Mouse (Mus musculus): ENCODE data around the gene Ovol3. TPM values are rescaled to one million over a fixed set of nuclear protein-coding genes. Genes with fewer than 3 reads are reported as not detected.

The Ovol3 gene
- total and polyA plus RNA-seq, 2 experiments, result 0.94 TPM; not detected in 1

DNA sequence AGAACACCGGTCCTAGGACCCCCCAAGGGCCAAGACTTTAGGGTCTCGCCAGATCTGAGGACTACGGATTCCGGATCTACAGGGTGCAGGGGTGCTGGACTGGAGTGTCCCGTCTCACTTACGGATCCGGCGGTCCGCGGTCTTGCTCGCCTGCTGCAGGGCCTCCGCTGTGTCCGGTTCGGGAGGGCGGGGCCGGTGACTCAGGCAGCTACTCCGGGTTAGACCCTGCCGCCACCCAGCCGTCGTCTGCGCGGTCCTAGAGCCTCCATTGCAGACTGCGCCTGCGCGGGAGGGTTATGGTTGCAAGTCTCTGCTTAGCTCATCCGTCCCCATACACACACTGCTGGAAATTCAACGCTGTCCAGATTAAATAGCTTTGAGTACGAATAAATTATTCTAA, 40.6 kb downstream of the Ovol3 start:
- under 1% methylated on average over 28 of the region's 28 CpGs for WGBS
- peak; percentile 80 for DNase-seq (ENCODE audit: extremely low read depth, low read depth, low spot score)
- Histone ChIP-seq H3K4me1 (ENCODE audit: control insufficient read depth, insufficient read depth, low read length) (peaks cover 3% of the 10 kb centered on the region; the same call in 1 of the 2 replicates), H3K9ac (ENCODE audit: low read depth, low read length) (peak overlapping the region; percentile 79), H3K36me3 (ENCODE audit: control insufficient read depth, insufficient read depth, low read length) (peaks cover 11% of the 10 kb centered on the region), H3K27ac (replicated peaks; ENCODE audit: insufficient read depth, low read depth, low read length) (peak overlapping the region; percentile 66), H3K79me2 (ENCODE audit: control insufficient read depth, insufficient read depth, low read length) (no peaks in the 10 kb centered on the region; the same call in 1 of the 2 replicates), H3K4me3 (ENCODE audit: insufficient read depth, low read depth, low read length) (peak overlapping the region; percentile 78), H3K27me3 (ENCODE audit: control insufficient read depth, insufficient read depth, low read length) (no peaks in the 10 kb centered on the region)
- TF ChIP-seq CTCF (IDR thresholded peaks at IDR 0.05; ENCODE audit: low read depth, low read length), result no peak
- 0 out of 2 replicates have a peak, but pooled peaks have one; percentile 63 for TF ChIP-seq POLR2A (IDR thresholded peaks at IDR 0.05; ENCODE audit: extremely low read depth, insufficient read depth, low read length)

DNA sequence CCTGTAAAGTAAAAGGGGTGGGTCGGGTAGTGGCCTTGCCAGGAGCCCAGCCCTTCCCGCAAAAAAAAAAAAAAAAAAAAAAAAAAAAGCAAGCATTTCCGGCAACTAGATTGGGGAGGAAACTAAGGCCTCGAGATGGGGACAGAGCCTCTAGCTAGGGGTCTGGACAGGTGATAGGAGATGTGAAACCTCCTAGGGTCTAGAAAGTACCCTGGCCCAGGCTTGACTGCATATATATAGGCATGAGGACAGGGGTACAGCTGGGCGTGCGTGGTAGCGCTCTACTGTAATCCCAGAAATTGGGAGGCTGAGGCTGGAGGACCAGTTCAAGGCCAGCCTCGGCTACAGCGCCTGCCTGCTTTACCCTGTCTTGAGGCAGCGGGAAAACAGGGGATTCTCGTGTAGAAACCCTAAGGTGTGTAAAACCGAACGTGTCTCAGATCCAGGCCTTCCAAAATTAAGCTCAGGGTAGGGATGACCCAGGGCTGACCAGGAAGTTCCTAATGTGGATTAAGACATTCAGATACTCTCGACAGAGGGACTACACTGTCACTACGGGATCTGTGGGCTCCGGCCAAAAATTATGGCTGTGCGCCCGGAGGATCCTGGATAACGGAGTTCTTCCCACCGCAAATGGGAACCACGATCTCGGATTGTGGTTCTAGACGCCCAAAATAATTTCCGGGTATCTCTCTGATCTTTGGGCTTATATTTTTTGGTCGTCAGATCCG, 41.3 kb downstream of the Ovol3 start:
- under 1% methylated on average over 25 of the region's 26 CpGs for WGBS
- H3K4me3 ChIP-seq (ENCODE audit: insufficient read depth, low read depth, low read length), result peak overlapping the region; percentile 78
- H3K79me2 ChIP-seq (ENCODE audit: control insufficient read depth, insufficient read depth, low read length), result no peaks in the 10 kb centered on the region; the same call in 1 of the 2 replicates
- peaks cover 11% of the 10 kb centered on the region for H3K36me3 ChIP-seq (ENCODE audit: control insufficient read depth, insufficient read depth, low read length)
- DNase-seq (ENCODE audit: extremely low read depth, low read depth, low spot score), result peak; percentile 57
- H3K27ac ChIP-seq (replicated peaks; ENCODE audit: insufficient read depth, low read depth, low read length), result peak overlapping the region; percentile 66
- no peak for TF ChIP-seq CTCF (IDR thresholded peaks at IDR 0.05; ENCODE audit: low read depth, low read length)
- no peak for TF ChIP-seq POLR2A (IDR thresholded peaks at IDR 0.05; ENCODE audit: extremely low read depth, insufficient read depth, low read length)
- peaks cover 3% of the 10 kb centered on the region; the same call in 1 of the 2 replicates for H3K4me1 ChIP-seq (ENCODE audit: control insufficient read depth, insufficient read depth, low read length)
- peak overlapping the region; percentile 79 for H3K9ac ChIP-seq (ENCODE audit: low read depth, low read length)
- no peaks in the 10 kb centered on the region for H3K27me3 ChIP-seq (ENCODE audit: control insufficient read depth, insufficient read depth, low read length)

DNA sequence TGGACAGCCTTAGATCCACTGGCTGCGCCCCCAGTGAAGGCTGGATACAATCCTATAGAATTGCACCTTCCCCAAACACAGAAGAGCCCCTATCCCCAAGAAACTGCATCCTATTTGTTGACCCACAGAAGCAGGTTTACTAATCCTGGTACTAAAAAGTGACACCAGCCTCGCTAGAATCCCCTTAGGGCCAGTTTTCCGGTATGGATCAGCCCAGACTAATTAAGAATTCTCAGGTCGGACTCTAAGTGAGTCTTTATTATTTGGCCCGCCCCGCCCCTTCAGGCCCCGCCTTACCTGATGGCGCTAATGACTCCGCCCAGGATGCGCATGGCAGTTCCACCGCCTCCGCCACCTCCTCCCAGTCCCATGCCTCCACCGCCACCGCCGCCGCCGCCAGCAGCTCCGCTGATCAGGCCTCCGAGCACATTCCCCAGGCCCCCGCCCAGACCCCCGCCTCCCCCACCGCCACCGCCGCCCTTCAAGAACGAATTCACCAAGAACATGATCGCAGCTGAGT, 41.9 kb downstream of the Ovol3 start:
- no peak for TF ChIP-seq POLR2A (IDR thresholded peaks at IDR 0.05; ENCODE audit: extremely low read depth, insufficient read depth, low read length)
- no peak for TF ChIP-seq CTCF (IDR thresholded peaks at IDR 0.05; ENCODE audit: low read depth, low read length)
- Histone ChIP-seq H3K9ac (ENCODE audit: low read depth, low read length) (no peak overlapping the region; the same call in 1 of the 2 replicates), H3K79me2 (ENCODE audit: control insufficient read depth, insufficient read depth, low read length) (no peaks in the 10 kb centered on the region; the same call in 1 of the 2 replicates), H3K27me3 (ENCODE audit: control insufficient read depth, insufficient read depth, low read length) (no peaks in the 10 kb centered on the region), H3K4me1 (ENCODE audit: control insufficient read depth, insufficient read depth, low read length) (peaks cover 3% of the 10 kb centered on the region; the same call in 1 of the 2 replicates), H3K36me3 (ENCODE audit: control insufficient read depth, insufficient read depth, low read length) (peaks cover 15% of the 10 kb centered on the region), H3K4me3 (ENCODE audit: insufficient read depth, low read depth, low read length) (peak overlapping the region; percentile 78), H3K27ac (replicated peaks; ENCODE audit: insufficient read depth, low read depth, low read length) (no peak overlapping the region)
- DNase-seq (ENCODE audit: extremely low read depth, low read depth, low spot score), result peak; percentile 54
- WGBS, result 4% methylated on average over 26 of the region's 26 CpGs

DNA sequence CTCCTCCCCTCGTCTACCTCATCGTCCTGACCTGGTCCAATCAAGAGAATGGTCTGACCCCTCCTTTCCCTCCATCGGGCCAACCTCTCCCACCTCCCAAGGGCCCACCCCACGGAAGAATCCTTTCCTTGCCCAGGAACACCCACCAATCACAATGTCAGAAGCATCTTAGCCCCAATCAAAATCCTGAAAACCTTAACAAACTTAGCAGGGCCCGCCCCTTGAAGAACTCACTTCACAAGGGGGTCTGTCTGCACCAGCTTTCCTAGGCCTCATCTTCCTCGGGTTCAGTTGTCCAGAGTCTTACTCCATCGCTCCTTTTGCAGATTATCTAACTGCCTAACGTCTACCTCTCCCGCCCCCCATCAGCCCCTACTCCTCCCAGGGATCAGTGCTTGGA, 42.5 kb downstream of the Ovol3 start:
- 71% methylated on average over 9 of the region's 9 CpGs for WGBS
- Histone ChIP-seq H3K4me3 (ENCODE audit: insufficient read depth, low read depth, low read length) (no peak overlapping the region), H3K27ac (replicated peaks; ENCODE audit: insufficient read depth, low read depth, low read length) (no peak overlapping the region), H3K9ac (ENCODE audit: low read depth, low read length) (no peak overlapping the region), H3K79me2 (ENCODE audit: control insufficient read depth, insufficient read depth, low read length) (no peaks in the 10 kb centered on the region; the same call in 1 of the 2 replicates), H3K36me3 (ENCODE audit: control insufficient read depth, insufficient read depth, low read length) (peaks cover 15% of the 10 kb centered on the region), H3K27me3 (ENCODE audit: control insufficient read depth, insufficient read depth, low read length) (no peaks in the 10 kb centered on the region), H3K4me1 (ENCODE audit: control insufficient read depth, insufficient read depth, low read length) (peaks cover 3% of the 10 kb centered on the region; the same call in 1 of the 2 replicates)
- no peak for DNase-seq (ENCODE audit: extremely low read depth, low read depth, low spot score)
- no peak for TF ChIP-seq CTCF (IDR thresholded peaks at IDR 0.05; ENCODE audit: low read depth, low read length)
- TF ChIP-seq POLR2A (IDR thresholded peaks at IDR 0.05; ENCODE audit: extremely low read depth, insufficient read depth, low read length), result no peak

DNA sequence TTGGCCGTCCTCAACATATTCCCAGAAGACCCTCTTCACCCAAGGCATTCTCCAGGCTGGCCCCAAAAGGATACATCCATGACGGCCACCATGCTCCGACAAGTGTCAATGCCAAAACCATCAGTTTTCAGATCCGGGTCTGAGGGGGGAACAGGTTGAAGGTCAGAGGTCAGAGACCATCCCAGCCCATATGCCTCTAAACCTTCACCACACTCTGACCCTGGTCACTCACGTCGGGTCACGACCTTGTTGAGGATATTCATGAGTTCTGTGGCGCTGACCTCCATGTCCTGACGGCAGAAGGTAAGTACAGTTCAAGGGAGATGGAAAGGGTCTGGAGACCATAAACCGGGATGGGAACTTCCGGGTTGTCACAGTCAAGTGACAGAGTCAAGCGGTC, 43.4 kb downstream of the Ovol3 start:
- no peak for DNase-seq (ENCODE audit: extremely low read depth, low read depth, low spot score)
- no peaks in the 10 kb centered on the region; the same call in 1 of the 2 replicates for H3K79me2 ChIP-seq (ENCODE audit: control insufficient read depth, insufficient read depth, low read length)
- no peak overlapping the region for H3K27ac ChIP-seq (replicated peaks; ENCODE audit: insufficient read depth, low read depth, low read length)
- TF ChIP-seq POLR2A (IDR thresholded peaks at IDR 0.05; ENCODE audit: extremely low read depth, insufficient read depth, low read length), result no peak
- TF ChIP-seq CTCF (IDR thresholded peaks at IDR 0.05; ENCODE audit: low read depth, low read length), result no peak
- H3K4me3 ChIP-seq (ENCODE audit: insufficient read depth, low read depth, low read length), result no peak overlapping the region
- peaks cover 22% of the 10 kb centered on the region for H3K36me3 ChIP-seq (ENCODE audit: control insufficient read depth, insufficient read depth, low read length)
- peaks cover 3% of the 10 kb centered on the region; the same call in 1 of the 2 replicates for H3K4me1 ChIP-seq (ENCODE audit: control insufficient read depth, insufficient read depth, low read length)
- H3K9ac ChIP-seq (ENCODE audit: low read depth, low read length), result no peak overlapping the region
- H3K27me3 ChIP-seq (ENCODE audit: control insufficient read depth, insufficient read depth, low read length), result no peaks in the 10 kb centered on the region
- 89% methylated on average over 12 of the region's 12 CpGs for WGBS

Measured in liver, adult 2 months (tissue).